Mouse (Mus musculus) hindbrain, embryonic 14.5 days (tissue): Measurements from ENCODE around the gene Osgepl1. TPM values are rescaled to one million over a fixed set of nuclear protein-coding genes. Genes with fewer than 3 reads are reported as not detected.

Experiments used
- polyA plus RNA-seq: library from polyadenylated mRNA; unstranded; fragments of >200 nt; fragmentation: Nextera tagmentation; extraction: Ambion mirVana; gene quantifications from 2 replicates; pipeline ENCODE4 v1.2.1, GENCODE M21; 2014

Osgepl1 gene
- polyA plus RNA-seq, 1 experiment from 2014 or later: 21.1 TPM

Other genes with a start within 250 kb of the Osgepl1 start
- not detected in 2 replicates for gene 1700019A02Rik, start 126.0 kb upstream of the Osgepl1 start, polyA plus RNA-seq
- 10.6 and 11.0 TPM in 2 replicates for gene Pms1, start 16.6 kb upstream of the Osgepl1 start, polyA plus RNA-seq
- 55.8 and 64.8 TPM in 2 replicates for gene Ormdl1, start 16.5 kb upstream of the Osgepl1 start, polyA plus RNA-seq
- gene Gm28778, start 16.5 kb upstream of the Osgepl1 start, polyA plus RNA-seq: not detected in 2 replicates
- gene Asdurf, start 39.0 kb downstream of the Osgepl1 start, polyA plus RNA-seq: 7.8 and 18.3 TPM in 2 replicates
- 2.7 and 2.9 TPM in 2 replicates for gene Gm28551, start 39.0 kb downstream of the Osgepl1 start, polyA plus RNA-seq
- 61.4 and 67.4 TPM in 2 replicates for gene Asnsd1, start 39.1 kb downstream of the Osgepl1 start, polyA plus RNA-seq